ENCODE assay signal across 15 mouse cellular contexts in the genomic region with DNA sequence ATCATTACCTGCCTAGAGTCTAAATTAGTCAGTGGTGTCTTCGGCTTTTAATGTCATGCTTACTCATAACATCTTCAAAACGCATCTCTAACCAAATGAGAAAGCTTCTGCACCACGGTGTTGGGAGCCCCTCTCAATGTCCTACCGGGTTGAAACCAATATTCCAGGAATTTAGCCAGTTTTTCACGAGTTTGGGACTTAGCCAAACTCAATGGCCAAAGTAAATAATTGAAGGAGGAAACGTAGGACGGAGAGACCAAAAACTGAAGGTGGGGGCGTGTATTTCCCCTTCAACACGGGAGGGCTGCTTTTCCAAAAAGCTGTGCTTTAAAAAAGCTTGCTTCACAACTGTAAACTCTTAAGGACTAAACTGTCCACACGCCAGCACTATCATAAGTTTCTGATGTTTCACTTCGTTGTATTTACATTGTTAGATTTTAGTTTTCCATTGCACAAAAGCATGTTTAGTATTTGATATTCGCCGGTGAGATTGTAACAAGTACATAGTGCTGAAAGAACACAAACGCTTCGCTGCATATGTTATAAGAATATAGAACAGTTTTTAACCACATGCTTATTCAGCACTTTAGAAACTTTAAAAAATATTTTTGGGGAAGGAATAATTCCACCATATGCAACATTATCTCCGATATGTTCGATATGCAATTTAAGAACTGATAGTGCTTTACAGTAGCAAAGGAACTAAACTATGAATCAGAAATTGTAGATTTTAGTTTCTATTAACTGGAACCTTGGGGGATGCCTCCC. TPM values are rescaled to one million over a fixed set of nuclear protein-coding genes. Genes with fewer than 3 reads are reported as not detected.
DNase-seq lines count a peak whose midpoint lies in the region; ATAC-seq and TF ChIP-seq lines count a peak whose summit lies in the region.
"Had no signal": no experiment of that assay in that cellular context is flagged by ENCODE, and none has a peak within 500 bp of the region (broad histone marks: within the 10 kb centered on the region; RNA-seq: fewer than 3 reads in every experiment).

No protein-coding gene starts in this region.

- no peak for TF ChIP-seq POLR2A in liver, adult 2 months (IDR thresholded peaks at IDR 0.05; ENCODE audit: extremely low read depth, insufficient read depth, low read length)

- no peaks in the 10 kb centered on the region for H3K36me3 ChIP-seq in heart, embryonic 14.5 days (ENCODE audit: control insufficient read depth, insufficient read depth, low read length)
- no peaks in the 10 kb centered on the region for H3K36me3 ChIP-seq in liver, adult 2 months (ENCODE audit: control insufficient read depth, insufficient read depth, low read length)
- H3K36me3 ChIP-seq in liver, embryonic 12.5 days = no peaks in the 10 kb centered on the region
- no peaks in the 10 kb centered on the region for H3K36me3 ChIP-seq in stomach, embryonic 16.5 days (ENCODE audit: control insufficient read depth, insufficient read depth, low read length)
- no peaks in the 10 kb centered on the region for H3K36me3 ChIP-seq in stomach, postnatal 0 days (ENCODE audit: control insufficient read depth, insufficient read depth, low read length)
- H3K36me3 ChIP-seq: hindbrain, embryonic 13.5 days had no signal

- H3K27ac ChIP-seq in heart, embryonic 14.5 days (replicated peaks in 1 of 2; ENCODE audit: control insufficient read depth in 1 of 2, insufficient read depth in 1 of 2, low read depth in 2 of 2, low read length in 2 of 2) = no peak overlapping the region
- no peak overlapping the region for H3K27ac ChIP-seq in liver, adult 2 months (replicated peaks; ENCODE audit: insufficient read depth, low read depth, low read length)
- H3K27ac ChIP-seq in liver, embryonic 12.5 days = no peak overlapping the region
- no peak overlapping the region for H3K27ac ChIP-seq in stomach, embryonic 16.5 days (ENCODE audit: low read length)
- no peak overlapping the region for H3K27ac ChIP-seq in stomach, postnatal 0 days (replicated peaks)
- H3K27ac ChIP-seq: hindbrain, embryonic 13.5 days had no signal

- TF ChIP-seq CTCF in liver, adult 2 months (IDR thresholded peaks at IDR 0.05; ENCODE audit: low read depth, low read length) = no peak
- TF ChIP-seq CTCF in stomach, postnatal 0 days (IDR thresholded peaks at IDR 0.05; ENCODE audit: low read depth) = no peak

- no peak overlapping the region for H3K4me3 ChIP-seq in heart, embryonic 14.5 days (ENCODE audit: control insufficient read depth in 1 of 2, insufficient read depth in 1 of 2, low read depth in 1 of 2, low read length in 2 of 2)
- no peak overlapping the region for H3K4me3 ChIP-seq in liver, adult 2 months (ENCODE audit: insufficient read depth, low read depth, low read length)
- no peak overlapping the region for H3K4me3 ChIP-seq in liver, embryonic 12.5 days
- H3K4me3 ChIP-seq in stomach, embryonic 16.5 days (replicated peaks; ENCODE audit: low read length) = no peak overlapping the region
- H3K4me3 ChIP-seq in stomach, postnatal 0 days (ENCODE audit: low read depth, low read length) = no peak overlapping the region
- H3K4me3 ChIP-seq: hindbrain, embryonic 13.5 days had no signal

- H3K9ac ChIP-seq in heart, embryonic 14.5 days (ENCODE audit: low read length) = no peak overlapping the region
- no peak overlapping the region for H3K9ac ChIP-seq in liver, adult 2 months (ENCODE audit: low read depth, low read length)
- no peak overlapping the region for H3K9ac ChIP-seq in liver, embryonic 12.5 days
- no peak overlapping the region for H3K9ac ChIP-seq in stomach, embryonic 16.5 days (ENCODE audit: low read length)
- H3K9ac ChIP-seq in stomach, postnatal 0 days (ENCODE audit: low read length) = no peak overlapping the region
- H3K9ac ChIP-seq: hindbrain, embryonic 13.5 days had no signal

- WGBS in heart, embryonic 14.5 days = 66% methylated on average over 17 of the region's 17 CpGs
- WGBS in liver, adult 2 months = 42% methylated on average over 17 of the region's 17 CpGs
- 69% methylated on average over 17 of the region's 17 CpGs for WGBS in liver, embryonic 12.5 days (ENCODE audit: insufficient replicate concordance)
- WGBS in stomach, embryonic 16.5 days = 59% methylated on average over 17 of the region's 17 CpGs
- 51% methylated on average over 17 of the region's 17 CpGs for WGBS in stomach, postnatal 0 days

- no peak for DNase-seq in heart, postnatal 36 days
- peak; percentile 29 for DNase-seq in liver, adult 2 months (ENCODE audit: extremely low read depth, low read depth, low spot score)
- DNase-seq in stomach, postnatal 0 days (ENCODE audit: low spot score) = no peak
- DNase-seq in gastrocnemius, adult 18-20 months (ENCODE audit: low spot score) = no peak
- DNase-seq: cerebellum, adult 2 months; cerebellum, postnatal 36 days; kidney, adult 2 months; kidney, postnatal 25 days; liver had no signal

- no peak for ATAC-seq in heart, embryonic 14.5 days (ENCODE audit: insufficient number of reproducible peaks, insufficient read depth, low FRiP score, low read depth)
- ATAC-seq in liver, embryonic 12.5 days = no peak
- ATAC-seq in stomach, embryonic 16.5 days (ENCODE audit: insufficient read depth, low FRiP score) = no peak
- ATAC-seq in stomach, postnatal 0 days (ENCODE audit: low FRiP score, low TSS enrichment) = no peak
- ATAC-seq: inflammation-experienced regulatory T-cells, adult 6 months had no signal

- no peaks in the 10 kb centered on the region for H3K9me3 ChIP-seq in heart, embryonic 14.5 days (ENCODE audit: control insufficient read depth, low read length)
- H3K9me3 ChIP-seq in liver, embryonic 12.5 days (replicated peaks) = no peaks in the 10 kb centered on the region
- no peaks in the 10 kb centered on the region for H3K9me3 ChIP-seq in stomach, embryonic 16.5 days (replicated peaks; ENCODE audit: control insufficient read depth, low read length)
- H3K9me3 ChIP-seq in stomach, postnatal 0 days (ENCODE audit: control insufficient read depth, low read length) = no peaks in the 10 kb centered on the region
- H3K9me3 ChIP-seq: hindbrain, embryonic 13.5 days had no signal

- no peaks in the 10 kb centered on the region for H3K4me1 ChIP-seq in heart, embryonic 14.5 days (ENCODE audit: control insufficient read depth in 2 of 2, insufficient read depth in 2 of 2, low read length in 2 of 2)
- H3K4me1 ChIP-seq in liver, adult 2 months (ENCODE audit: control insufficient read depth, insufficient read depth, low read length) = no peaks in the 10 kb centered on the region; the same call in 1 of the 2 replicates
- H3K4me1 ChIP-seq in liver, embryonic 12.5 days = no peaks in the 10 kb centered on the region
- 0 out of 2 replicates have a peak, but pooled peaks cover 2% of the 10 kb centered on the region for H3K4me1 ChIP-seq in stomach, embryonic 16.5 days (ENCODE audit: control insufficient read depth, insufficient read depth, low read length)
- H3K4me1 ChIP-seq in stomach, postnatal 0 days (replicated peaks; ENCODE audit: control insufficient read depth, insufficient read depth) = no peaks in the 10 kb centered on the region
- H3K4me1 ChIP-seq: hindbrain, embryonic 13.5 days had no signal

- H3K4me2 ChIP-seq in heart, embryonic 14.5 days (ENCODE audit: low read length) = peak overlapping the region; percentile 18; the same call in 1 of the 2 replicates
- H3K4me2 ChIP-seq in liver, embryonic 12.5 days = no peak overlapping the region
- H3K4me2 ChIP-seq in stomach, embryonic 16.5 days (ENCODE audit: low read depth, low read length) = peak overlapping the region; percentile 9; the same call in 1 of the 2 replicates
- H3K4me2 ChIP-seq in stomach, postnatal 0 days (replicated peaks; ENCODE audit: low read depth) = no peak overlapping the region; the same call in 1 of the 2 replicates
- H3K4me2 ChIP-seq: hindbrain, embryonic 13.5 days; midbrain, embryonic 11.5 days had no signal

- intact Hi-C loops in heart, postnatal 36 days (cut with DNase I) = no loop called here

- TF ChIP-seq EP300 in stomach, postnatal 0 days (optimal IDR thresholded peaks at IDR 0.05) = no peak

- no peaks in the 10 kb centered on the region for H3K79me2 ChIP-seq in liver, adult 2 months (ENCODE audit: control insufficient read depth, insufficient read depth, low read length)

- no peaks in the 10 kb centered on the region for H3K27me3 ChIP-seq in heart, embryonic 14.5 days (ENCODE audit: control insufficient read depth, insufficient read depth, low read length)
- H3K27me3 ChIP-seq in liver, adult 2 months (ENCODE audit: control insufficient read depth, insufficient read depth, low read length) = no peaks in the 10 kb centered on the region
- H3K27me3 ChIP-seq in liver, embryonic 12.5 days (replicated peaks) = no peaks in the 10 kb centered on the region
- H3K27me3 ChIP-seq in stomach, embryonic 16.5 days (ENCODE audit: control insufficient read depth, insufficient read depth, low read length) = no peaks in the 10 kb centered on the region
- H3K27me3 ChIP-seq in stomach, postnatal 0 days (ENCODE audit: control insufficient read depth, insufficient read depth, low read length) = no peaks in the 10 kb centered on the region
- H3K27me3 ChIP-seq: hindbrain, embryonic 13.5 days had no signal

RNA-seq across cellular contexts. Expression of gene Tank, which starts 1.3 kb away (rescaled TPM):
- polyA plus RNA-seq in heart, embryonic 14.5 days (2014; fragmentation: Nextera tagmentation; extraction: Ambion mirVana) = 26.1 and 26.3 TPM in 2 replicates
- total RNA-seq in heart, postnatal 36 days (2021) = 10 to 100 TPM; 16.8 to 22.2 TPM
- 11.1 and 12.4 TPM in 2 replicates for total RNA-seq in liver, adult 2 months (2014; rRNA removed)
- 4.2 TPM in 2 replicates for polyA plus RNA-seq in liver, adult 2 months (2012; rRNA removed)
- 27.9 and 28.0 TPM in 2 replicates for polyA plus RNA-seq in liver, embryonic 12.5 days (2016; fragmentation: Nextera tagmentation; extraction: Ambion mirVana)
- 35.2 and 36.0 TPM in 2 replicates for polyA plus RNA-seq in stomach, embryonic 16.5 days (2015; fragmentation: Nextera tagmentation; extraction: Ambion mirVana)
- polyA plus RNA-seq in stomach, postnatal 0 days (2015; fragmentation: Nextera tagmentation; extraction: Ambion mirVana) = 20.7 and 21.9 TPM in 2 replicates
- 10 to 100 TPM; 17.5 to 17.8 TPM for total RNA-seq in gastrocnemius, adult 18-20 months (2021)

Comparison
In these comparisons a context has a peak if more than half of its experiments do, and no peak if none do; other contexts are left out.
1. H3K4me2 ChIP-seq: peak in heart, embryonic 14.5 days (single experiment) and stomach, embryonic 16.5 days (single experiment); none in liver, embryonic 12.5 days (single experiment) and stomach, postnatal 0 days (single experiment).